Mouse (Mus musculus): ENCODE measurements at regions not wholly inside any gene's neighbourhood (a gene's known extent, or its start where the extent isn't known, plus 50 kb on each side); places are given as distances from the start of the nearest gene placed in this dataset.

DNA sequence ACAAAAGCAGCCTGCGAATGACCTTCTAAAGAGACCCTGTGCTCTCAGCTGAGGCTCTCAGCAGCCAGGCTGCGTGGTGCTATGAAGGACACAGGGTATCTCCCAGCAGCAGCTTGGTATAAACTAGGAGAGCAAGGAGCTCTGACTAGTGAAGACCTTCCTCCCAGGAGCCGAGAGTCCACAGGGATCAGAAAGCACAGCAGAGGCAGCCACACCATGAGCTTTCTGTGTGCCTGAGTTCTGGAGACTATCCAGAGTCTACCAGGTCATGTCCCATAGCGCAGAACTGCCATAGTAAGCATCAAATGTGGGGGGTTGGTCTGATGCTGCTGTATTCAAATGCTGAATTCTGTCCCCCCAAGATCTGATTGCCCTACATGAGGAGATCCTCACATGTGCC, 124.2 kb upstream of the Dynlrb2 start:
- no peaks in the 10 kb centered on the region for H3K36me3 ChIP-seq (replicated peaks; ENCODE audit: low read length)
- peaks cover 57% of the 10 kb centered on the region for H3K9me3 ChIP-seq
- no peak overlapping the region for H3K4me3 ChIP-seq (replicated peaks)
- H3K4me1 ChIP-seq, result no peaks in the 10 kb centered on the region
- H3K27me3 ChIP-seq (replicated peaks), result no peaks in the 10 kb centered on the region
- TF ChIP-seq FLI1 (IDR thresholded peaks at IDR 0.05; ENCODE audit: low read length) (no peak), GATA1 (IDR thresholded peaks at IDR 0.05; ENCODE audit: borderline replicate concordance, low read length) (no peak)

- Histone ChIP-seq H3K9me3 (peaks cover 58% of the 10 kb centered on the region), H3K4me1 (no peaks in the 10 kb centered on the region), H3K4me3 (replicated peaks) (no peak overlapping the region), H3K27me3 (replicated peaks) (no peaks in the 10 kb centered on the region), H3K36me3 (replicated peaks; ENCODE audit: low read length) (no peaks in the 10 kb centered on the region)
- TF ChIP-seq GATA1 (IDR thresholded peaks at IDR 0.05; ENCODE audit: borderline replicate concordance, low read length), result no peak
- no peak for TF ChIP-seq FLI1 (IDR thresholded peaks at IDR 0.05; ENCODE audit: low read length)
These were observed 124.9 kb upstream of the Dynlrb2 start for GRCm38 (mm10) chr8:116379851-116380250.

DNA sequence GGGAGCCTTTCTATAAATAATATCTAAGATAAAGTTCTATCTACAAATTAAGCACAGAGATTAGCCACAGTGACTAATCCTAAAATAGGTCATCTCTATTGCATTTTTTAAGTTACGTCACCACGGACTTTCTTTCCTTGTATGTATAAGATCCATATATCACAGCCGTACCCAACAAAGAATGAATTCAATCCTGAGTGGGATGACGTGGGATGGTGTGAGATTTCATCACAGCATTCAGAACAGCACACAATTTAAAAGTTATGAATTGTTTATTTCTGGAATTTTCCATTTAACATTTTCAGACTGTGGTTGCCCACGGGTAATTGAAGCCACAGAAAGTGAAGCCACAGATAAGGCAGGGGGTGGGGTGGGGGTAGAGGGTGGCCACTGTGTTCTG, 129.0 kb upstream of the Dynlrb2 start:
- no peaks in the 10 kb centered on the region for H3K36me3 ChIP-seq (replicated peaks; ENCODE audit: low read length)
- peaks cover 45% of the 10 kb centered on the region for H3K9me3 ChIP-seq
- TF ChIP-seq FLI1 (IDR thresholded peaks at IDR 0.05; ENCODE audit: low read length), result no peak
- no peak for TF ChIP-seq GATA1 (IDR thresholded peaks at IDR 0.05; ENCODE audit: borderline replicate concordance, low read length)
- no peaks in the 10 kb centered on the region for H3K27me3 ChIP-seq (replicated peaks)
- no peak overlapping the region for H3K4me3 ChIP-seq (replicated peaks)
- H3K4me1 ChIP-seq, result no peaks in the 10 kb centered on the region

- TF ChIP-seq GATA1 (IDR thresholded peaks at IDR 0.05; ENCODE audit: borderline replicate concordance, low read length) (no peak), FLI1 (IDR thresholded peaks at IDR 0.05; ENCODE audit: low read length) (no peak)
- Histone ChIP-seq H3K4me1 (no peaks in the 10 kb centered on the region), H3K36me3 (replicated peaks; ENCODE audit: low read length) (no peaks in the 10 kb centered on the region), H3K4me3 (replicated peaks) (no peak overlapping the region), H3K9me3 (peaks cover 43% of the 10 kb centered on the region), H3K27me3 (replicated peaks) (no peaks in the 10 kb centered on the region)
These were observed 131.7 kb upstream of the Dynlrb2 start for GRCm38 (mm10) chr8:116373063-116373462.

GRCm38 (mm10) chr8:116372574-116372973, 132.2 kb upstream of the Dynlrb2 start:
- Histone ChIP-seq H3K36me3 (replicated peaks; ENCODE audit: low read length) (no peaks in the 10 kb centered on the region), H3K9me3 (peaks cover 45% of the 10 kb centered on the region), H3K4me1 (no peaks in the 10 kb centered on the region), H3K27me3 (replicated peaks) (no peaks in the 10 kb centered on the region), H3K4me3 (replicated peaks) (no peak overlapping the region)
- TF ChIP-seq GATA1 (IDR thresholded peaks at IDR 0.05; ENCODE audit: borderline replicate concordance, low read length) (no peak), FLI1 (IDR thresholded peaks at IDR 0.05; ENCODE audit: low read length) (no peak)

DNA sequence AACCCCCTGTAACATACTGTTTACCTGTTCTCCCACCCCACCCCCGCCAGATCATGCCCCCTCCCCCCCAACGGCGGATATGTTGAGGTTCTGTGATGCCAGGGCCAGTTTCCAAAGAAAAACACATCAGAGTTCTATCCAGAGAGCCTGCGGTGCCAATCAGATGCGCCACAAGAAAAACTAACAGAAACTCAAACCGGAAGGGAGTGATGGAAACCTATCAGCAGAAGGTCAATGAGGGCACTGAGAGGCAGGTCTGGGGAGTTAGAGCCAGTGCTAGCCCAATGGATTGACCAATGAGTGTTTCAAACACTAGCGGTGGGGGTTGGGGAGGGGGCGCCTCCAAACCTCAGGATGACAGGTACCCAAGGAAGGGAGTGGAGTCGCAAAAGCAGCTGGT, 132.7 kb upstream of the Dynlrb2 start:
- H3K4me1 ChIP-seq, result no peaks in the 10 kb centered on the region
- H3K9me3 ChIP-seq, result peaks cover 42% of the 10 kb centered on the region
- H3K27me3 ChIP-seq (replicated peaks), result no peaks in the 10 kb centered on the region
- H3K36me3 ChIP-seq (replicated peaks; ENCODE audit: low read length), result no peaks in the 10 kb centered on the region
- no peak overlapping the region for H3K4me3 ChIP-seq (replicated peaks)
- TF ChIP-seq FLI1 (IDR thresholded peaks at IDR 0.05; ENCODE audit: low read length) (no peak), GATA1 (IDR thresholded peaks at IDR 0.05; ENCODE audit: borderline replicate concordance, low read length) (no peak)

DNA sequence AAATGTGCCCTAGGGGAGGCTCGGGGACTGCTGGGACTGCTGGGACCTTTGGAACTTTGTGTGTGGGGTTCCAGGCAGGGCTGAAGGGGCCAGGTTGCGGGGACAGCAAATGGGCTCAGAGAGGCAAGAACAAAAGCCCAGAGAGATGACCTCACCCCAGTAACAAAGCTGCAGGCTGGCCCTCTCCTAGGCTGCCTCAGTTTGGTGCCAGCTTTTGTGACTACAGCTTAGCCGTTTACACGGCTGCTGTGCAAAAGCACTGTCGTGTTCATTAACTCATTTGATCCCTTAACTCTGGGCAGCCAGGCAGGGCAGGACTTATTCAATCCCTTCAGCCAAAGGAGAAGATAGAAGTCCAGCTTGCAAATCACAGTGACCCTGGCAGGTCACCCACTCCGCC, 137.3 kb upstream of the Dynlrb2 start:
- Histone ChIP-seq H3K4me3 (replicated peaks) (no peak overlapping the region), H3K4me1 (no peaks in the 10 kb centered on the region), H3K27me3 (replicated peaks) (no peaks in the 10 kb centered on the region), H3K9me3 (peaks cover 29% of the 10 kb centered on the region), H3K36me3 (replicated peaks; ENCODE audit: low read length) (no peaks in the 10 kb centered on the region)
- TF ChIP-seq GATA1 (IDR thresholded peaks at IDR 0.05; ENCODE audit: borderline replicate concordance, low read length) (no peak), FLI1 (IDR thresholded peaks at IDR 0.05; ENCODE audit: low read length) (no peak)

- no peaks in the 10 kb centered on the region for H3K27me3 ChIP-seq (replicated peaks)
- no peaks in the 10 kb centered on the region for H3K36me3 ChIP-seq (replicated peaks; ENCODE audit: low read length)
- no peaks in the 10 kb centered on the region for H3K4me1 ChIP-seq
- TF ChIP-seq FLI1 (IDR thresholded peaks at IDR 0.05; ENCODE audit: low read length) (no peak), GATA1 (IDR thresholded peaks at IDR 0.05; ENCODE audit: borderline replicate concordance, low read length) (no peak)
- H3K4me3 ChIP-seq (replicated peaks), result no peak overlapping the region
- H3K9me3 ChIP-seq, result peaks cover 29% of the 10 kb centered on the region
These were observed 138.1 kb upstream of the Dynlrb2 start for GRCm38 (mm10) chr8:116366706-116367105.

GRCm38 (mm10) chr8:116364751-116365150, 140.0 kb upstream of the Dynlrb2 start:
- Histone ChIP-seq H3K36me3 (replicated peaks; ENCODE audit: low read length) (no peaks in the 10 kb centered on the region), H3K27me3 (replicated peaks) (no peaks in the 10 kb centered on the region), H3K9me3 (peaks cover 26% of the 10 kb centered on the region), H3K4me3 (replicated peaks) (no peak overlapping the region), H3K4me1 (no peaks in the 10 kb centered on the region)
- TF ChIP-seq FLI1 (IDR thresholded peaks at IDR 0.05; ENCODE audit: low read length) (no peak), GATA1 (IDR thresholded peaks at IDR 0.05; ENCODE audit: borderline replicate concordance, low read length) (no peak)

- Histone ChIP-seq H3K9me3 (peaks cover 23% of the 10 kb centered on the region), H3K4me3 (replicated peaks) (no peak overlapping the region), H3K36me3 (replicated peaks; ENCODE audit: low read length) (no peaks in the 10 kb centered on the region), H3K27me3 (replicated peaks) (no peaks in the 10 kb centered on the region), H3K4me1 (no peaks in the 10 kb centered on the region)
- TF ChIP-seq FLI1 (IDR thresholded peaks at IDR 0.05; ENCODE audit: low read length) (no peak), GATA1 (IDR thresholded peaks at IDR 0.05; ENCODE audit: borderline replicate concordance, low read length) (no peak)
These were observed 140.6 kb upstream of the Dynlrb2 start for GRCm38 (mm10) chr8:116364172-116364571.

DNA sequence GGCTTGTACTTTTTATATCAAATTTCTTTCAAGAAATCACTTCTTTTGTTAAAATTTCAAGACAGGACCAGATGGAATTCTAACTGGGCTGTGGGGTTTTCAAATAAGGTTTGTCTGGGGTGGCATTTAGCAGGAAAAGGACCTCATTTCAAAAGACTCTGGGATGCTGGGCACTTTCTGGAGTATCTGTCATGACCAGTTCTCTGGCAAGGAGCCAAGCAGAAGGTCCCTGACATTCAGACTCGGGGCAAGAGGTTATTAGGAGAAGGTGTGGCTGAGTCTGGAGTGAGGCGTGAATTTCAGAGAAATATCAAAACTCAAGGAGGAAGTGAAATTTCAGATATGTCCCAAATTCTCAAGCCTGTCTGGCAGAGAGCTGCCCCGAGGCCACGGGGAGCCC, 142.4 kb upstream of the Dynlrb2 start:
- Histone ChIP-seq H3K4me1 (no peaks in the 10 kb centered on the region), H3K9me3 (peaks cover 17% of the 10 kb centered on the region; the same call in 1 of the 2 replicates), H3K4me3 (replicated peaks) (no peak overlapping the region), H3K36me3 (replicated peaks; ENCODE audit: low read length) (no peaks in the 10 kb centered on the region), H3K27me3 (replicated peaks) (no peaks in the 10 kb centered on the region)
- TF ChIP-seq FLI1 (IDR thresholded peaks at IDR 0.05; ENCODE audit: low read length), result no peak
- no peak for TF ChIP-seq GATA1 (IDR thresholded peaks at IDR 0.05; ENCODE audit: borderline replicate concordance, low read length)
